Mouse (Mus musculus) cortical plate, adult 2 months (tissue): ENCODE data around the gene Xkr7.

ENCODE experiments used
- CTCF ChIP-seq: fragments of 200-500 bp; IDR thresholded peaks from 2 replicates; pipeline ENCODE4 v1.5.1; 2011; ENCODE audit warnings: mild to moderate bottlenecking, control low read depth, low read length; ENCODE audit not compliant: insufficient read depth; ENCODE audit errors: extremely low read depth
- POLR2A ChIP-seq: fragments of 200-500 bp; IDR thresholded peaks from 2 replicates; pipeline ENCODE4 v1.6.1; 2011; ENCODE audit warnings: mild to moderate bottlenecking, low read length, control low read depth; ENCODE audit not compliant: insufficient read depth; ENCODE audit errors: extremely low read depth

DNA sequence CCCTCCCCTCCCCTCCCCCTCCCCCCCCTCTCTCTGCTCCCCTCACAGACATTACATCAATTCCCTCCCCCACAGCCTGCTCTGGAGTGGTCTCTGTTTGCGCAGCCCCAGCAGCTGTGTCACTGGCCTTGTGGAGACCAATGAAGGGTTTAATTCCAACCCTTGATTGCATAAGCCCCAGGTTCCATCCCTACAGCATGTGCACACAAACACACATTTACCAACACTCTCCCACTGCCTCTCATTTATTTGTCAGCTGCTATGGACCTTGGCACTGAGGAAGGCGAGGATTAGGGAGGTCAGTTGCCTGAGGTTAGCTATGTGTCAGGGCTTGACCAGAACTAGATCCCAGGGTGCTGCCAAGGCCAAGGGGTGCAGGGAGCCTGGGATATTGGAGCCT lies 44.3 kb downstream of the Xkr7 start:
- no peak for TF ChIP-seq CTCF
- TF ChIP-seq POLR2A = no peak
